Mouse (Mus musculus) stomach, embryonic 15.5 days (tissue): ENCODE measurements at regions not wholly inside any gene's neighbourhood (a gene's known extent, or its start where the extent isn't known, plus 50 kb on each side); places are given as distances from the start of the nearest gene placed in this dataset.

Source experiments
- ATAC-seq: fragments of 200-750 bp; cut with Nextera tagmentation; 2 replicates; pipeline ENCODE4 v1.8.0; 2017; ENCODE audit warnings: low read depth, moderate number of reproducible peaks, moderate TSS enrichment; ENCODE audit not compliant: insufficient read depth, low FRiP score
- H3K27ac ChIP-seq: fragments of 300-500 bp; sonication (generic); 2 replicates; pipeline ENCODE4 v1.5.1; 2015; ENCODE audit warnings: mild to moderate bottlenecking, inconsistent platforms
- H3K27me3 ChIP-seq: fragments of 300-500 bp; sonication (generic); replicated peaks from 2 replicates; pipeline ENCODE4 v1.6.1; 2015; ENCODE audit warnings: inconsistent platforms
- H3K36me3 ChIP-seq: fragments of 300-500 bp; sonication (generic); 2 replicates; pipeline ENCODE4 v1.6.1; 2015; ENCODE audit warnings: inconsistent platforms
- H3K4me1 ChIP-seq: fragments of 300-500 bp; sonication (generic); 2 replicates; pipeline ENCODE4 v1.6.1; 2015; ENCODE audit warnings: inconsistent platforms
- H3K4me2 ChIP-seq: fragments of 300-500 bp; sonication (generic); 2 replicates; pipeline ENCODE4 v1.6.1; 2015; ENCODE audit warnings: mild to moderate bottlenecking, inconsistent platforms
- H3K4me3 ChIP-seq: fragments of 300-500 bp; sonication (generic); replicated peaks from 2 replicates; pipeline ENCODE4 v1.5.1; 2015; ENCODE audit warnings: inconsistent platforms
- H3K9ac ChIP-seq: fragments of 300-500 bp; sonication (generic); 2 replicates; pipeline ENCODE4 v1.6.1; 2015; ENCODE audit warnings: inconsistent platforms
- H3K9me3 ChIP-seq: fragments of 300-500 bp; sonication (generic); 2 replicates; pipeline ENCODE4 v1.6.1; 2016; ENCODE audit warnings: inconsistent platforms
- WGBS: fragments of 180-500 bp; shearing (Covaris S2); methylation state at CpG from one replicate; pipeline ENCODE4 v1.1.7; 2015; 5-methylcytosine and 5-hydroxymethylcytosine counted together

GRCm38 (mm10) chr14:21932771-21933170 lies 56.6 kb downstream of the Zfp503 start:
- H3K4me1 ChIP-seq = no peaks in the 10 kb centered on the region
- H3K4me3 ChIP-seq = no peak overlapping the region
- WGBS = 78% methylated on average over 2 of the region's 2 CpGs
- H3K27ac ChIP-seq = no peak overlapping the region
- no peak overlapping the region for H3K4me2 ChIP-seq
- no peak overlapping the region for H3K9ac ChIP-seq
- no peak for ATAC-seq
- H3K27me3 ChIP-seq = no peaks in the 10 kb centered on the region
- H3K36me3 ChIP-seq = no peaks in the 10 kb centered on the region
- H3K9me3 ChIP-seq = no peaks in the 10 kb centered on the region

GRCm38 (mm10) chr14:21931944-21932343 lies 57.5 kb downstream of the Zfp503 start:
- Histone ChIP-seq H3K9ac (no peak overlapping the region), H3K36me3 (no peaks in the 10 kb centered on the region), H3K9me3 (no peaks in the 10 kb centered on the region), H3K4me2 (no peak overlapping the region), H3K27ac (no peak overlapping the region), H3K4me3 (no peak overlapping the region), H3K27me3 (no peaks in the 10 kb centered on the region), H3K4me1 (no peaks in the 10 kb centered on the region)
- no peak for ATAC-seq
- WGBS = 61% methylated on average over 7 of the region's 7 CpGs

- Histone ChIP-seq H3K4me1 (no peaks in the 10 kb centered on the region), H3K4me3 (no peak overlapping the region), H3K27ac (no peak overlapping the region), H3K27me3 (no peaks in the 10 kb centered on the region), H3K9me3 (no peaks in the 10 kb centered on the region), H3K36me3 (no peaks in the 10 kb centered on the region), H3K4me2 (no peak overlapping the region), H3K9ac (no peak overlapping the region)
- ATAC-seq = no peak
- WGBS = 69% methylated on average over 5 of the region's 5 CpGs
Measured at GRCm38 (mm10) chr14:21929048-21929447, 60.4 kb downstream of the Zfp503 start.

- no peak for ATAC-seq
- H3K27ac ChIP-seq = no peak overlapping the region
- no peaks in the 10 kb centered on the region for H3K36me3 ChIP-seq
- no peaks in the 10 kb centered on the region for H3K4me1 ChIP-seq
- H3K9ac ChIP-seq = no peak overlapping the region
- H3K4me2 ChIP-seq = no peak overlapping the region
- no peak overlapping the region for H3K4me3 ChIP-seq
- 79% methylated on average over 3 of the region's 3 CpGs for whole genome bisulfite sequencing
- no peaks in the 10 kb centered on the region for H3K27me3 ChIP-seq
- no peaks in the 10 kb centered on the region for H3K9me3 ChIP-seq
Measured at GRCm38 (mm10) chr14:21916671-21917070, 67.9 kb upstream of the Comtd1 start.

GRCm38 (mm10) chr14:21904498-21905395 lies 56.0 kb upstream of the Comtd1 start:
- Histone ChIP-seq H3K27me3 (no peaks in the 10 kb centered on the region), H3K4me3 (0 out of 2 replicates have a peak overlapping the region, but pooled peaks have one; percentile 26), H3K9ac (no peak overlapping the region), H3K4me2 (peak overlapping the region; percentile 58), H3K36me3 (no peaks in the 10 kb centered on the region), H3K4me1 (peaks cover 25% of the 10 kb centered on the region), H3K27ac (peak overlapping the region; percentile 94), H3K9me3 (no peaks in the 10 kb centered on the region)
- peak; percentile 57; the same call in 1 of the 2 replicates for ATAC-seq
- 11% methylated on average over 18 of the region's 18 CpGs for WGBS

- Histone ChIP-seq H3K4me3 (peak overlapping the region; percentile 26), H3K9ac (no peak overlapping the region)
Measured at GRCm38 (mm10) chr14:21903562-21904497, 55.1 kb upstream of the Comtd1 start.

GRCm38 (mm10) chr14:21902856-21903255 lies 54.1 kb upstream of the Comtd1 start:
- no peak for ATAC-seq
- Histone ChIP-seq H3K27ac (peak overlapping the region; percentile 94), H3K4me2 (no peak overlapping the region), H3K9me3 (no peaks in the 10 kb centered on the region), H3K27me3 (no peaks in the 10 kb centered on the region), H3K4me1 (peaks cover 25% of the 10 kb centered on the region), H3K36me3 (no peaks in the 10 kb centered on the region), H3K9ac (no peak overlapping the region), H3K4me3 (no peak overlapping the region)
- 40% methylated on average over 1 of the region's 1 CpGs for WGBS

More at GRCm38 (mm10) chr14:21903562-21904497, 55.1 kb upstream of the Comtd1 start:
- Histone ChIP-seq H3K4me2 (peak overlapping the region; percentile 58), H3K9me3 (no peaks in the 10 kb centered on the region), H3K27me3 (no peaks in the 10 kb centered on the region), H3K36me3 (no peaks in the 10 kb centered on the region), H3K27ac (peak overlapping the region; percentile 94), H3K4me1 (peaks cover 25% of the 10 kb centered on the region)
- 6% methylated on average over 23 of the region's 23 CpGs for WGBS
- peak; percentile 89 for ATAC-seq

GRCm38 (mm10) chr14:21902456-21902855 lies 53.7 kb upstream of the Comtd1 start:
- no peak overlapping the region for H3K9ac ChIP-seq
- H3K4me3 ChIP-seq = no peak overlapping the region
- no peak overlapping the region for H3K4me2 ChIP-seq
- no peaks in the 10 kb centered on the region for H3K27me3 ChIP-seq
- no peak overlapping the region for H3K27ac ChIP-seq
- 77% methylated on average over 3 of the region's 3 CpGs for WGBS
- peaks cover 25% of the 10 kb centered on the region for H3K4me1 ChIP-seq
- H3K9me3 ChIP-seq = no peaks in the 10 kb centered on the region
- ATAC-seq = no peak
- H3K36me3 ChIP-seq = no peaks in the 10 kb centered on the region

GRCm38 (mm10) chr14:21900951-21901350 lies 52.2 kb upstream of the Comtd1 start:
- no peaks in the 10 kb centered on the region for H3K27me3 ChIP-seq
- no peak overlapping the region for H3K4me2 ChIP-seq
- ATAC-seq = no peak
- H3K36me3 ChIP-seq = no peaks in the 10 kb centered on the region
- H3K27ac ChIP-seq = no peak overlapping the region
- H3K9ac ChIP-seq = no peak overlapping the region
- H3K4me3 ChIP-seq = no peak overlapping the region
- WGBS = 66% methylated on average over 2 of the region's 2 CpGs
- H3K4me1 ChIP-seq = peaks cover 25% of the 10 kb centered on the region
- no peaks in the 10 kb centered on the region for H3K9me3 ChIP-seq

GRCm38 (mm10) chr14:21900516-21900915 lies 51.7 kb upstream of the Comtd1 start:
- Histone ChIP-seq H3K4me1 (peaks cover 25% of the 10 kb centered on the region), H3K27ac (no peak overlapping the region), H3K9me3 (no peaks in the 10 kb centered on the region), H3K9ac (no peak overlapping the region), H3K4me3 (no peak overlapping the region), H3K36me3 (no peaks in the 10 kb centered on the region), H3K4me2 (no peak overlapping the region), H3K27me3 (no peaks in the 10 kb centered on the region)
- ATAC-seq = no peak
- 67% methylated on average over 1 of the region's 1 CpGs for WGBS
